Mouse (Mus musculus): ENCODE data around the gene Srrm4. TPM values are rescaled to one million over a fixed set of nuclear protein-coding genes. Genes with fewer than 3 reads are reported as not detected.

Srrm4 gene
- polyA plus RNA-seq, 1 experiment from 2014 or later, result 1.4 TPM

DNA sequence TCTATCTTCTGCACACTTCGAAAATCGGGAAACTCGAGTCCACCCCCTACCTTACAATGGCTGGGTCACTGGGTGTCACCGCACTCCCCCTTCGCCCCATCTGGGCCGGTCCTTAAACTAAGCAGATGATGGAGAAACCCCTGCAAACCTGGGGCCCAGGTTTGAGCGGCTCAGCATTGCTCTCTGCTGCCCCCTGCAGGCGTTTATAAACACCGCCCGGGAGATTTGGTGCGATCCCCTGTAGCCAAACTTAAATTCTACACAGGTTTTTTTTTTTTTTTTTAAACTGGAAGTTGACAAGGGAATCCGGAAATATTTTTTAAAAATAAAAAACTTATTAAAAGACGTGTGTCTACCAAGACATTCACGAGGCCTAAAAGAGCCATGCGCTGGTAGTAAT lies 115.6 kb downstream of the Srrm4 start:
- Histone ChIP-seq H3K4me3 (ENCODE audit: low read depth, low read length) (no peak overlapping the region), H3K27me3 (replicated peaks; ENCODE audit: control insufficient read depth, insufficient read depth, low read length) (no peaks in the 10 kb centered on the region), H3K27ac (replicated peaks; ENCODE audit: low read depth, low read length) (no peak overlapping the region), H3K4me1 (ENCODE audit: control insufficient read depth, insufficient read depth, low read length) (no peaks in the 10 kb centered on the region), H3K9ac (ENCODE audit: low read depth, low read length) (no peak overlapping the region), H3K36me3 (ENCODE audit: control insufficient read depth, insufficient read depth, low read length) (no peaks in the 10 kb centered on the region), H3K9me3 (ENCODE audit: control insufficient read depth, low read length) (no peaks in the 10 kb centered on the region), H3K4me2 (ENCODE audit: low read depth, low read length) (no peak overlapping the region)
- 0 out of 2 replicates have a peak, but pooled peaks have one; percentile 22 for ATAC-seq (ENCODE audit: low read depth)
- 10% methylated on average over 14 of the region's 15 CpGs for WGBS
- peak; percentile 51 for DNase-seq (ENCODE audit: low spot score)

DNA sequence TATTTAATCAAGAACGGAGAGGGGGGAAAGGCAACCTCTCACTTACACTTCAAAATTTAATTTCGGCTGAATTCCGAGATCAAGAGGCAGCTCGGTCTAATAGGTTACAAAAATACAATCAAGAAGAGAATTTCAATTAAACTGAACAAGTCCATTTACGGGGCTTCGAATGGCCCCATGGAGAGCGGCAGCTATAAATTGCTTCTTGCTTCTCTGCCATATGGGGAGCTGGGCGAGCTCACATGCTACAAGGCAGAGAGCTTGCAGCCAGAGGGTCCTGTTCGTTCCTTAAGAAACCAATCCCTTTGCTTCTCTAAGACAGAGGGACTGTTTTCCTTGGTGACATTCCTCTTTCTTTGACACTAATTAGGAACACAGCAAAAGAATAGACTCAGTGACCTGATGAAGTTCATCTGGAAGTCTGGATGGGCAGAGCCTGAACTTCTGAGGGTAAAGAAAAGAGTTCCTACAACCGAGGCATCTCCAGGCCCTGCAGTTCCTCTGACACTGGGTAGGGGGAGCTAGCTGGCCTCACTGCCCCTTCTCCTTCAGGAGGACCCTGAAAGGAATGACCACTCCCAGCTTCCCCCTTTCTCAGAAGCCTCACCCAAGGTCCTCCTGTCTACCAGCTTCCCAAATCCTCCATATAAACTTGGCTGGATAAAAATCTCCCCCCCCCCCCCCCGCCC lies 130.1 kb downstream of the Srrm4 start:
- H3K27ac ChIP-seq (replicated peaks; ENCODE audit: low read depth, low read length), result no peak overlapping the region
- no peaks in the 10 kb centered on the region for H3K4me1 ChIP-seq (ENCODE audit: control insufficient read depth, insufficient read depth, low read length)
- peaks cover 20% of the 10 kb centered on the region for H3K9me3 ChIP-seq (ENCODE audit: control insufficient read depth, low read length)
- no peak overlapping the region for H3K4me2 ChIP-seq (ENCODE audit: low read depth, low read length)
- ATAC-seq (ENCODE audit: low read depth) (no peak), DNase-seq (ENCODE audit: low spot score) (no peak)
- no peak overlapping the region for H3K9ac ChIP-seq (ENCODE audit: low read depth, low read length)
- no peaks in the 10 kb centered on the region for H3K27me3 ChIP-seq (replicated peaks; ENCODE audit: control insufficient read depth, insufficient read depth, low read length)
- WGBS, result 43% methylated on average over 11 of the region's 11 CpGs
- no peaks in the 10 kb centered on the region for H3K36me3 ChIP-seq (ENCODE audit: control insufficient read depth, insufficient read depth, low read length)
- no peak overlapping the region for H3K4me3 ChIP-seq (ENCODE audit: low read depth, low read length)

DNA sequence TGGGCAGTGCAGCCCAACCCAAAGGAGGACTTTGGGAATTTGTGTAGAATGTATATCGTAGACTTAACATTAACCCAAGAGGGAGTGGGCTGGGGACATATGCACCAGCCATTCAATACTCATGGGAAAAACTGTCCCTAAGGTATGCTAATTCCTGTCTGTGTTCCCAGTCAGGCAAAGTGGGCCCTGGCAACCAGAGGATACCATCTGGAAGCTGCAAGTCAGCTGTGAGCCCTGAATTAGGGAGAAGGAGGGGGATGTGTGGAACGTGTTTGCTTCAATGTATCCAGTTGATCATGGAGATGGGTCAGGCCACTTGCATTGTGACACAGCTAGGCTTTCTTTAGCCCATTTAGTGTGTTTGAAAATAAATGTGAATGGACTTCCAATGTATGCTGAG lies 131.6 kb downstream of the Srrm4 start:
- ATAC-seq (ENCODE audit: low read depth) (no peak), DNase-seq (ENCODE audit: low spot score) (no peak)
- Histone ChIP-seq H3K4me1 (ENCODE audit: control insufficient read depth, insufficient read depth, low read length) (no peaks in the 10 kb centered on the region), H3K9me3 (ENCODE audit: control insufficient read depth, low read length) (peaks cover 7% of the 10 kb centered on the region; the same call in 1 of the 2 replicates), H3K27ac (replicated peaks; ENCODE audit: low read depth, low read length) (no peak overlapping the region), H3K36me3 (ENCODE audit: control insufficient read depth, insufficient read depth, low read length) (no peaks in the 10 kb centered on the region), H3K27me3 (replicated peaks; ENCODE audit: control insufficient read depth, insufficient read depth, low read length) (no peaks in the 10 kb centered on the region), H3K4me3 (ENCODE audit: low read depth, low read length) (no peak overlapping the region), H3K4me2 (ENCODE audit: low read depth, low read length) (no peak overlapping the region), H3K9ac (ENCODE audit: low read depth, low read length) (no peak overlapping the region)
- WGBS, result 78% methylated on average over 2 of the region's 2 CpGs

DNA sequence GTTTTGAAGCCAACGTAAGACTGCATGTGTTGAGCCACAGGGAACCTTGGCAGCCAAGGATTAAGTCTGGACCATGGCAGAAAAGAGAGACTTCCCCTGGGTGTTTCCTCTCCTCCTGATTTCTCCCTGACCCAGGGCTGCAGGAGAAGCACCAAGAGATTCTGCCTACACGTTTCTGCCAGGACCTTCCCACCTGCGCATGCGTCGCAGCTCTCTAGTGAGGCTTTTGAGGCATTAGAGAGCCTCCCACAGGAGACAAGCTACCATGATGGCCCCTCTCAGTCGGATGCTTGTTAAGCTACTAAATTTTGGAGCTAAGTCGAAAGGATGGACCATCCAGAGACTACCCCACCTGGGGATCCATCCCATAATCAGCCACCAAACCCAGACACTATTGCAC lies 133.8 kb downstream of the Srrm4 start:
- no peak for DNase-seq (ENCODE audit: low spot score)
- H3K27ac ChIP-seq (replicated peaks; ENCODE audit: low read depth, low read length), result no peak overlapping the region
- 78% methylated on average over 7 of the region's 7 CpGs for WGBS

DNA sequence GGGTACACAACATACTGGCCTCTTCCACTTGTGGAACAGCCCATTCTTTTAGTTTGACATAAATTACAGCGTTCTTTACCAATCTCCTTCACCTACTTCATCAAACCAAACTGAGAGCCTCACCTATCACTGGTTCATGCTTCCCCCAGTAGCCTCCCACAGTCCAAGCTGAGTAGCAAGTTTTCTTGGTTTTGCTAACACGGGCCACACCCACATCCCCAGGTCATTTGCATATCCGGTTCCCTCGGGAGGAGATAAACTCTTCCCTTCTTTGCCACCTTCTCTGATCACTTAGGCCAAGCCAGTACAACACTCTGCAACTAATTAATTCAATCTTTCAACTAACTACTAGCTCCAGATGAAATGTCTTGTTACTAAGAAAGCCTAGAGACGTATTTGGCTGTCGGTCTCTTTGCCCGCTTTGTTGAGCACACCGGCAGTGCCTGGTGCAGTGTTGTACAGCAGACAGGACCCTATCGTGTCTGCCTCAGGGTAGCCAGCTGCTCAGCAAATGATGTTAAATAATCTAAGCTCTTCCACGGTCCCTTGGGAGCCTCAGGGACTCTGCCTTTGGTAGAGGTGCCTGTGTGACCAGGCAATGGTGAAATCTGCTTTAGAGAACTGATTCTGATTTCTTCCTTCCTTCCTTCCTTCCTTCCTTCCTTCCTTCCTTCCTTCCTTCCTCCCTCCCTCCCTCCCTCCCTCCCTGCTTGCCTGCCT lies 134.7 kb downstream of the Srrm4 start:
- no peaks in the 10 kb centered on the region for H3K27me3 ChIP-seq (replicated peaks; ENCODE audit: control insufficient read depth, insufficient read depth, low read length)
- DNase-seq (ENCODE audit: low spot score) (peak; percentile 57), ATAC-seq (ENCODE audit: low read depth) (no peak)
- no peaks in the 10 kb centered on the region for H3K9me3 ChIP-seq (ENCODE audit: control insufficient read depth, low read length)
- no peak overlapping the region for H3K27ac ChIP-seq (replicated peaks; ENCODE audit: low read depth, low read length)
- 0 out of 2 replicates have a peak, but pooled peaks cover 3% of the 10 kb centered on the region for H3K4me1 ChIP-seq (ENCODE audit: control insufficient read depth, insufficient read depth, low read length)
- no peaks in the 10 kb centered on the region for H3K36me3 ChIP-seq (ENCODE audit: control insufficient read depth, insufficient read depth, low read length)
- no peak overlapping the region for H3K4me2 ChIP-seq (ENCODE audit: low read depth, low read length)
- WGBS, result 27% methylated on average over 10 of the region's 10 CpGs
- H3K4me3 ChIP-seq (ENCODE audit: low read depth, low read length), result no peak overlapping the region
- no peak overlapping the region for H3K9ac ChIP-seq (ENCODE audit: low read depth, low read length)

More for the DNA sequence above, 133.8 kb downstream of the Srrm4 start:
- ATAC-seq (ENCODE audit: low read depth), result no peak
- Histone ChIP-seq H3K27me3 (replicated peaks; ENCODE audit: control insufficient read depth, insufficient read depth, low read length) (no peaks in the 10 kb centered on the region), H3K9me3 (ENCODE audit: control insufficient read depth, low read length) (no peaks in the 10 kb centered on the region), H3K9ac (ENCODE audit: low read depth, low read length) (no peak overlapping the region), H3K4me2 (ENCODE audit: low read depth, low read length) (no peak overlapping the region), H3K36me3 (ENCODE audit: control insufficient read depth, insufficient read depth, low read length) (no peaks in the 10 kb centered on the region), H3K4me1 (ENCODE audit: control insufficient read depth, insufficient read depth, low read length) (0 out of 2 replicates have a peak, but pooled peaks cover 3% of the 10 kb centered on the region), H3K4me3 (ENCODE audit: low read depth, low read length) (no peak overlapping the region)

DNA sequence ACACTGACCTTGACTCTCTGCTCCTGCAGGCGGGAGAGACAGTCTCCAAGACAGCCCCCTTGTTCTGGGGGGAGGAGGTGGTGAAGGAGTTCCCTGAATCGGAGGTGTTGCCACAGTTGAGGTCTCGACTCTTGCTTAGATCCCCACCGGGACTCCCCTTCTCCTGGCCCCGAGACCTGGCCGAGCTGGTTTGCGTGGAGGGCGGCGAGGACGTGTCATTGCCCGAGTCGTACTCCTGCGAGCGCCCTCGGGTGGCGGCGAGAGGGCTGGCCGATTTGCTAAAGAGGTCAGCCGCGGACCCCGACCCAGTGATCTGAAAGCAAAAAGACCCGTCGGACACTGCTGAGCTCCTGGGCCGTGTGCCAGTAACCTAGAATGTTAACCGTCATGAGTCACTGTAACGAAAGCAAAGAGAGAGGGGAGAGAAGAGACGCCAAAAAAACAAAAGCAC lies 138.2 kb downstream of the Srrm4 start:
- 0 out of 2 replicates have a peak, but pooled peaks cover 3% of the 10 kb centered on the region for H3K4me1 ChIP-seq (ENCODE audit: control insufficient read depth, insufficient read depth, low read length)
- no peak overlapping the region for H3K27ac ChIP-seq (replicated peaks; ENCODE audit: low read depth, low read length)
- H3K9me3 ChIP-seq (ENCODE audit: control insufficient read depth, low read length), result no peaks in the 10 kb centered on the region
- 2% methylated on average over 27 of the region's 27 CpGs for WGBS
- peak overlapping the region; percentile 55 for H3K9ac ChIP-seq (ENCODE audit: low read depth, low read length)
- no peaks in the 10 kb centered on the region for H3K36me3 ChIP-seq (ENCODE audit: control insufficient read depth, insufficient read depth, low read length)
- H3K4me3 ChIP-seq (ENCODE audit: low read depth, low read length), result peak overlapping the region; percentile 34
- no peaks in the 10 kb centered on the region for H3K27me3 ChIP-seq (replicated peaks; ENCODE audit: control insufficient read depth, insufficient read depth, low read length)
- H3K4me2 ChIP-seq (ENCODE audit: low read depth, low read length), result peak overlapping the region; percentile 62
- DNase-seq (ENCODE audit: low spot score), result peak; percentile 72
- ATAC-seq (ENCODE audit: low read depth), result no peak

DNA sequence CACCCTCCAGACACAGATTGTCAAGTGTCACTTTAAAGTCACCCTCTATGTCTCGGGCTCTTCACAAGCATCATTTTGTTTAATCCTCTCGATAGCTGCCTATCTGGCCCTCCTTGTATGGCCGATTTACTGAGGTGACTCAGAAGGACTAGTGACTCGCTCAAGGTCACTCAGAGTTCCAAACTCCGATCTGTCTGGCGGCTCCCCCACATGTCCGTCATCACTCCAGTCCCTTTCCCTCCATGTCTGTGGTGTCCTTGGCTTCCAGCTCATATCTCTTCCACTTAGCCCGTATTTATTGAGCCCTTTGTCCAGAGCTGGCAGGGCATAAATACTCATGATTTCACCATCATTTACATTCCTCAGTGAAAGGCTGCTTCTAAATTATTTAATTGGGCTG lies 140.7 kb downstream of the Srrm4 start:
- no peaks in the 10 kb centered on the region for H3K9me3 ChIP-seq (ENCODE audit: control insufficient read depth, low read length)
- WGBS, result 81% methylated on average over 8 of the region's 8 CpGs
- H3K36me3 ChIP-seq (ENCODE audit: control insufficient read depth, insufficient read depth, low read length), result no peaks in the 10 kb centered on the region
- H3K27ac ChIP-seq (replicated peaks; ENCODE audit: low read depth, low read length), result no peak overlapping the region
- ATAC-seq (ENCODE audit: low read depth) (no peak), DNase-seq (ENCODE audit: low spot score) (no peak)
- 0 out of 2 replicates have a peak, but pooled peaks cover 6% of the 10 kb centered on the region for H3K4me1 ChIP-seq (ENCODE audit: control insufficient read depth, insufficient read depth, low read length)
- H3K4me3 ChIP-seq (ENCODE audit: low read depth, low read length), result no peak overlapping the region
- H3K4me2 ChIP-seq (ENCODE audit: low read depth, low read length), result no peak overlapping the region
- no peaks in the 10 kb centered on the region for H3K27me3 ChIP-seq (replicated peaks; ENCODE audit: control insufficient read depth, insufficient read depth, low read length)
- no peak overlapping the region for H3K9ac ChIP-seq (ENCODE audit: low read depth, low read length)

DNA sequence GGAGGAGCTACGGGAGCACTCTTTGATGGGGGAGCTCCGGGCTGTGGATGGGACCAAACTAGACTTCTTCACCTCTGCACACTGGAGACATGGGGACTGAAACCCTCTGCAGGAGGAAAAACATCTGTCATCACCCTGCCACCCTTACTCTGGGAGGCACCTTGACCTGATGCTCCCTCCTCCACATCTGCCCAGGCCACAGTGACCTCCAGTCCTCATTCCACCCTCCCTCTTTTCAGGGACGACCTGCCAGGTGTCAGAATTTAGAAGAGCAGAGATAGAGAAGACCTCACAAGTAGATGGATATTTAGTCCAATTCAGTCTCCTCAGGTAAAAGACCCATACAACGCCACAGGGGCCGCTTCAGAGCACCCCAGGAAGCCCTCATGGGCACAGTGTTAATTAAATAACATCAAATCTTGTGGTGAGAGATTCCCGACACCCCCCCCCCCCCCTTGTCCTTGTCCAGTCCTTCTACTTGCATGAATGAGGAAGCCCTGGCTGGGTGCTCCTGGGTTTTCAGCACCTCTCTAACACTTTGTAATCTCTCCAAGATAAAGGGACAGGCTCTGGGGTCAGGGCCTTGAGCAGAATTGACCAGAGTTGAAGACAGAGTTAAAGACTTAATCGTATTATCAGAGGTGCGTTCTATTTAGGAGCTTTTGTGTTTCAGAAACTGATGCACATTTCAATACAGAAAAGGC lies 141.9 kb downstream of the Srrm4 start:
- H3K36me3 ChIP-seq (ENCODE audit: control insufficient read depth, insufficient read depth, low read length), result no peaks in the 10 kb centered on the region
- 0 out of 2 replicates have a peak, but pooled peaks cover 6% of the 10 kb centered on the region for H3K4me1 ChIP-seq (ENCODE audit: control insufficient read depth, insufficient read depth, low read length)
- H3K9me3 ChIP-seq (ENCODE audit: control insufficient read depth, low read length), result no peaks in the 10 kb centered on the region
- H3K4me3 ChIP-seq (ENCODE audit: low read depth, low read length), result no peak overlapping the region
- whole genome bisulfite sequencing, result 60% methylated on average over 7 of the region's 8 CpGs
- no peaks in the 10 kb centered on the region for H3K27me3 ChIP-seq (replicated peaks; ENCODE audit: control insufficient read depth, insufficient read depth, low read length)
- no peak overlapping the region for H3K27ac ChIP-seq (replicated peaks; ENCODE audit: low read depth, low read length)
- H3K4me2 ChIP-seq (ENCODE audit: low read depth, low read length), result no peak overlapping the region
- no peak for DNase-seq (ENCODE audit: low spot score)
- no peak for ATAC-seq (ENCODE audit: low read depth)
- no peak overlapping the region for H3K9ac ChIP-seq (ENCODE audit: low read depth, low read length)

Measured in embryonic facial prominence, embryonic 14.5 days (tissue).